Mouse (Mus musculus) thymus, postnatal 25 days (tissue): Measurements from ENCODE around the gene Stam2.

Experiments used
- DNase-seq: peaks from one replicate; pipeline ENCODE4 v3.0.0; 2022

Stam2 gene

GRCm38 (mm10) chr2:52720231-52721025 is 21.7 kb downstream of the Stam2 start:
- DNase-seq, result no peak

- no peak for DNase-seq
These were observed 25.0 kb downstream of the Stam2 start for GRCm38 (mm10) chr2:52717076-52717475.

- DNase-seq, result no peak
These were observed 26.5 kb downstream of the Stam2 start for GRCm38 (mm10) chr2:52715538-52715937.

GRCm38 (mm10) chr2:52714111-52714510 is 28.0 kb downstream of the Stam2 start:
- no peak for DNase-seq

GRCm38 (mm10) chr2:52710804-52711203 is 31.3 kb downstream of the Stam2 start:
- no peak for DNase-seq

GRCm38 (mm10) chr2:52709417-52709816 is 32.7 kb downstream of the Stam2 start:
- no peak for DNase-seq

GRCm38 (mm10) chr2:52701368-52702036 is 40.6 kb downstream of the Stam2 start:
- no peak for DNase-seq

GRCm38 (mm10) chr2:52700352-52700751 is 41.7 kb downstream of the Stam2 start:
- no peak for DNase-seq

GRCm38 (mm10) chr2:52694604-52695003 is 47.5 kb downstream of the Stam2 start:
- DNase-seq, result peak; percentile 30

GRCm38 (mm10) chr2:52691745-52692144 is 50.3 kb downstream of the Stam2 start:
- no peak for DNase-seq

GRCm38 (mm10) chr2:52686601-52687000 is 55.5 kb downstream of the Stam2 start:
- no peak for DNase-seq

- no peak for DNase-seq
These were observed 64.5 kb downstream of the Stam2 start for GRCm38 (mm10) chr2:52677589-52677988.

GRCm38 (mm10) chr2:52676913-52677303 is 65.2 kb downstream of the Stam2 start:
- no peak for DNase-seq

GRCm38 (mm10) chr2:52676023-52676912 is 65.8 kb downstream of the Stam2 start, which contains the start of gene Cacnb4:
Gene Cacnb4 (minus strand): TSS chr2:52676831.
- DNase-seq, result no peak

GRCm38 (mm10) chr2:52675278-52675987 is 66.6 kb downstream of the Stam2 start:
- no peak for DNase-seq

- no peak for DNase-seq
These were observed 67.2 kb downstream of the Stam2 start for GRCm38 (mm10) chr2:52674886-52675277.

GRCm38 (mm10) chr2:52673172-52673571 is 68.9 kb downstream of the Stam2 start:
- no peak for DNase-seq

GRCm38 (mm10) chr2:52670733-52671132 is 71.3 kb downstream of the Stam2 start:
- DNase-seq, result no peak

GRCm38 (mm10) chr2:52668480-52668879 is 73.6 kb downstream of the Stam2 start:
- no peak for DNase-seq

- no peak for DNase-seq
These were observed 85.4 kb downstream of the Stam2 start for GRCm38 (mm10) chr2:52656722-52657121.

GRCm38 (mm10) chr2:52654541-52654940 is 87.5 kb downstream of the Stam2 start:
- no peak for DNase-seq

- no peak for DNase-seq
These were observed 90.5 kb downstream of the Stam2 start for GRCm38 (mm10) chr2:52651547-52651946.
